Mouse (Mus musculus): ENCODE measurements around the gene Ehmt1. TPM values are rescaled to one million over a fixed set of nuclear protein-coding genes. Genes with fewer than 3 reads are reported as not detected.

Ehmt1 gene
- total and polyA plus RNA-seq, 2 experiments from 2014 or later, result 63.3 to 67.8 TPM

GRCm38 (mm10) chr2:24923561-24923960, 4.1 kb upstream of the Ehmt1 start:
- DNase-seq (ENCODE audit: low spot score) (peak; percentile 18), ATAC-seq (ENCODE audit: low FRiP score) (no peak)
- H3K27ac ChIP-seq (ENCODE audit: low read depth, low read length), result no peak overlapping the region
- H3K27me3 ChIP-seq (ENCODE audit: insufficient read depth, low read length), result no peaks in the 10 kb centered on the region
- H3K4me3 ChIP-seq (ENCODE audit: low read depth, low read length), result no peak overlapping the region
- H3K4me1 ChIP-seq (ENCODE audit: insufficient read depth, low read length), result no peaks in the 10 kb centered on the region
- H3K36me3 ChIP-seq (ENCODE audit: insufficient read depth, low read length), result peaks cover 17% of the 10 kb centered on the region
- 59% methylated on average over 2 of the region's 2 CpGs for WGBS
- peak; percentile 56 for TF ChIP-seq CTCF (IDR thresholded peaks at IDR 0.05)
- H3K9me3 ChIP-seq (ENCODE audit: low read length), result no peaks in the 10 kb centered on the region
- no peak overlapping the region for H3K4me2 ChIP-seq (ENCODE audit: low read depth, low read length, poor library complexity, severe bottlenecking)
- no peak overlapping the region for H3K9ac ChIP-seq (replicated peaks; ENCODE audit: low read length, poor library complexity, severe bottlenecking)

- Histone ChIP-seq H3K27ac (ENCODE audit: low read depth, low read length) (peak overlapping the region; percentile 95), H3K9ac (replicated peaks; ENCODE audit: low read length, poor library complexity, severe bottlenecking) (peak overlapping the region; percentile 92; the same call in 1 of the 2 replicates), H3K27me3 (ENCODE audit: insufficient read depth, low read length) (no peaks in the 10 kb centered on the region), H3K36me3 (ENCODE audit: insufficient read depth, low read length) (no peaks in the 10 kb centered on the region), H3K9me3 (ENCODE audit: low read length) (no peaks in the 10 kb centered on the region), H3K4me2 (ENCODE audit: low read depth, low read length, poor library complexity, severe bottlenecking) (peak overlapping the region; percentile 66), H3K4me1 (ENCODE audit: insufficient read depth, low read length) (peaks cover 6% of the 10 kb centered on the region), H3K4me3 (ENCODE audit: low read depth, low read length) (peak overlapping the region; percentile 88)
- WGBS, result 8% methylated on average over 8 of the region's 8 CpGs
- peak; percentile 27; the same call in 1 of the 2 replicates for ATAC-seq (ENCODE audit: low FRiP score)
- peak; percentile 0; the same call in 1 of the 2 replicates for TF ChIP-seq CTCF (IDR thresholded peaks at IDR 0.05)
- no peak for DNase-seq (ENCODE audit: low spot score)
Observed at GRCm38 (mm10) chr2:24919839-24920175, 393 bp upstream of the Ehmt1 start.

- ATAC-seq (ENCODE audit: low FRiP score) (no peak), DNase-seq (ENCODE audit: low spot score) (no peak)
- 85% methylated on average over 3 of the region's 3 CpGs for WGBS
Observed at GRCm38 (mm10) chr2:24914762-24915161, 4.7 kb downstream of the Ehmt1 start.

GRCm38 (mm10) chr2:24912589-24912988, 6.8 kb downstream of the Ehmt1 start:
- Histone ChIP-seq H3K36me3 (ENCODE audit: insufficient read depth, low read length) (no peaks in the 10 kb centered on the region), H3K27ac (ENCODE audit: low read depth, low read length) (no peak overlapping the region), H3K27me3 (ENCODE audit: insufficient read depth, low read length) (no peaks in the 10 kb centered on the region), H3K4me2 (ENCODE audit: low read depth, low read length, poor library complexity, severe bottlenecking) (no peak overlapping the region), H3K9ac (replicated peaks; ENCODE audit: low read length, poor library complexity, severe bottlenecking) (no peak overlapping the region), H3K4me3 (ENCODE audit: low read depth, low read length) (no peak overlapping the region), H3K4me1 (ENCODE audit: insufficient read depth, low read length) (peaks cover 2% of the 10 kb centered on the region), H3K9me3 (ENCODE audit: low read length) (no peaks in the 10 kb centered on the region)
- ATAC-seq (ENCODE audit: low FRiP score) (no peak), DNase-seq (ENCODE audit: low spot score) (no peak)
- no peak for TF ChIP-seq CTCF (IDR thresholded peaks at IDR 0.05)

More at GRCm38 (mm10) chr2:24914762-24915161, 4.7 kb downstream of the Ehmt1 start:
- Histone ChIP-seq H3K27me3 (ENCODE audit: insufficient read depth, low read length) (no peaks in the 10 kb centered on the region), H3K4me3 (ENCODE audit: low read depth, low read length) (no peak overlapping the region), H3K9me3 (ENCODE audit: low read length) (no peaks in the 10 kb centered on the region), H3K27ac (ENCODE audit: low read depth, low read length) (no peak overlapping the region), H3K9ac (replicated peaks; ENCODE audit: low read length, poor library complexity, severe bottlenecking) (no peak overlapping the region), H3K4me2 (ENCODE audit: low read depth, low read length, poor library complexity, severe bottlenecking) (no peak overlapping the region), H3K36me3 (ENCODE audit: insufficient read depth, low read length) (no peaks in the 10 kb centered on the region), H3K4me1 (ENCODE audit: insufficient read depth, low read length) (peaks cover 6% of the 10 kb centered on the region)
- TF ChIP-seq CTCF (IDR thresholded peaks at IDR 0.05), result no peak

- DNase-seq (ENCODE audit: low spot score), result no peak
- H3K4me3 ChIP-seq (ENCODE audit: low read depth, low read length), result no peak overlapping the region
- no peak for TF ChIP-seq CTCF (IDR thresholded peaks at IDR 0.05)
- no peak overlapping the region for H3K9ac ChIP-seq (replicated peaks; ENCODE audit: low read length, poor library complexity, severe bottlenecking)
- H3K4me1 ChIP-seq (ENCODE audit: insufficient read depth, low read length), result no peaks in the 10 kb centered on the region
- H3K4me2 ChIP-seq (ENCODE audit: low read depth, low read length, poor library complexity, severe bottlenecking), result no peak overlapping the region
- no peak for ATAC-seq (ENCODE audit: low FRiP score)
- no peaks in the 10 kb centered on the region for H3K27me3 ChIP-seq (ENCODE audit: insufficient read depth, low read length)
- no peaks in the 10 kb centered on the region for H3K9me3 ChIP-seq (ENCODE audit: low read length)
- 98% methylated on average over 4 of the region's 4 CpGs for WGBS
- no peak overlapping the region for H3K27ac ChIP-seq (ENCODE audit: low read depth, low read length)
- no peaks in the 10 kb centered on the region for H3K36me3 ChIP-seq (ENCODE audit: insufficient read depth, low read length)
Observed at GRCm38 (mm10) chr2:24912189-24912588, 7.2 kb downstream of the Ehmt1 start.

- no peak for TF ChIP-seq CTCF (IDR thresholded peaks at IDR 0.05)
- ATAC-seq (ENCODE audit: low FRiP score) (no peak), DNase-seq (ENCODE audit: low spot score) (no peak)
- WGBS, result 95% methylated on average over 4 of the region's 4 CpGs
- Histone ChIP-seq H3K4me3 (ENCODE audit: low read depth, low read length) (no peak overlapping the region), H3K27me3 (ENCODE audit: insufficient read depth, low read length) (no peaks in the 10 kb centered on the region), H3K27ac (ENCODE audit: low read depth, low read length) (no peak overlapping the region), H3K9me3 (ENCODE audit: low read length) (no peaks in the 10 kb centered on the region), H3K4me1 (ENCODE audit: insufficient read depth, low read length) (0 out of 2 replicates have a peak, but pooled peaks cover 3% of the 10 kb centered on the region), H3K36me3 (ENCODE audit: insufficient read depth, low read length) (no peaks in the 10 kb centered on the region), H3K9ac (replicated peaks; ENCODE audit: low read length, poor library complexity, severe bottlenecking) (no peak overlapping the region), H3K4me2 (ENCODE audit: low read depth, low read length, poor library complexity, severe bottlenecking) (no peak overlapping the region)
Observed at GRCm38 (mm10) chr2:24910481-24910880, 8.9 kb downstream of the Ehmt1 start.

All from midbrain, postnatal 0 days (tissue).